25 mouse cellular contexts compared by ENCODE assay signal in the genomic region with DNA sequence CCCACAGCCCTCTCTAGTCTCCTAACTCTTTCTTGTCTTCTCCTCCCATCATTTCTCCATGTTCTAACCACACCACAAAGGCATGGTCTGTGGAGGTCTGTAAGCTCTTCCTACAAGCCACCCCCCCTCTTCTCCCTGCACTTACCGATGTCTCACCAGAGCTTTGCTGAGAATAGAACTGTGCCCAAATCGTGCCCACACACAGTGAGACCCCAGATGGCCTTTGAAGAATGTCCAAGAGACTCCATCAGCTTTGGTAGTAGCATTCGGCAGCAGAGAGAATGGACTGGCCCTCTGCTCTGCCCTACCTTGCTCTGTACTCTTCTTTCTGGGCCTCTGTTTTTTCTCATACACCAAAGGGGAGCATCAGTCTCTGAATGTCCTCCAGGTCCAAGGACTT. TPM values are rescaled to one million over a fixed set of nuclear protein-coding genes. Genes with fewer than 3 reads are reported as not detected.
DNase-seq lines count a peak whose midpoint lies in the region; ATAC-seq lines count a peak whose summit lies in the region.
"Had no signal": no experiment of that assay in that cellular context is flagged by ENCODE, and none has a peak within 500 bp of the region (broad histone marks: within the 10 kb centered on the region; RNA-seq: fewer than 3 reads in every experiment).

No protein-coding gene starts in this region.

- H3K4me3 ChIP-seq in heart, embryonic 10.5 days, result no peak overlapping the region
- no peak overlapping the region for H3K4me3 ChIP-seq in heart, embryonic 12.5 days
- no peak overlapping the region for H3K4me3 ChIP-seq in liver, embryonic 12.5 days
- H3K4me3 ChIP-seq in liver, embryonic 15.5 days (replicated peaks), result no peak overlapping the region
- H3K4me3 ChIP-seq: embryonic facial prominence, embryonic 10.5 days; embryonic facial prominence, embryonic 13.5 days; forebrain, embryonic 12.5 days; forebrain, embryonic 15.5 days; heart, adult 2 months; heart, embryonic 13.5 days; hindbrain, embryonic 12.5 days; hindbrain, embryonic 15.5 days had no signal

- H3K36me3 ChIP-seq in heart, embryonic 10.5 days, result no peaks in the 10 kb centered on the region
- no peaks in the 10 kb centered on the region for H3K36me3 ChIP-seq in heart, embryonic 12.5 days
- H3K36me3 ChIP-seq in liver, embryonic 12.5 days, result no peaks in the 10 kb centered on the region
- H3K36me3 ChIP-seq in liver, embryonic 15.5 days (replicated peaks), result no peaks in the 10 kb centered on the region
- H3K36me3 ChIP-seq: embryonic facial prominence, embryonic 10.5 days; embryonic facial prominence, embryonic 13.5 days; forebrain, embryonic 12.5 days; forebrain, embryonic 15.5 days; heart, embryonic 13.5 days; hindbrain, embryonic 12.5 days; hindbrain, embryonic 15.5 days had no signal

- WGBS in heart, embryonic 10.5 days, result 82% methylated on average over 3 of the region's 3 CpGs
- 78% methylated on average over 3 of the region's 3 CpGs for WGBS in heart, embryonic 12.5 days
- 67% methylated on average over 3 of the region's 3 CpGs for WGBS in liver, embryonic 12.5 days (ENCODE audit: insufficient replicate concordance)
- WGBS in liver, embryonic 15.5 days (ENCODE audit: insufficient replicate concordance), result 67% methylated on average over 3 of the region's 3 CpGs

- no peaks in the 10 kb centered on the region for H3K4me1 ChIP-seq in heart, embryonic 10.5 days
- no peaks in the 10 kb centered on the region for H3K4me1 ChIP-seq in heart, embryonic 12.5 days (replicated peaks)
- H3K4me1 ChIP-seq in liver, embryonic 12.5 days, result peaks cover 70% of the 10 kb centered on the region
- peaks cover 70% of the 10 kb centered on the region for H3K4me1 ChIP-seq in liver, embryonic 15.5 days (replicated peaks)
- H3K4me1 ChIP-seq: embryonic facial prominence, embryonic 10.5 days; embryonic facial prominence, embryonic 13.5 days; forebrain, embryonic 12.5 days; forebrain, embryonic 15.5 days; heart, embryonic 13.5 days; hindbrain, embryonic 12.5 days; hindbrain, embryonic 15.5 days had no signal

- no peaks in the 10 kb centered on the region for H3K27me3 ChIP-seq in heart, embryonic 10.5 days (ENCODE audit: insufficient read depth, poor library complexity, severe bottlenecking)
- no peaks in the 10 kb centered on the region for H3K27me3 ChIP-seq in heart, embryonic 12.5 days (replicated peaks)
- H3K27me3 ChIP-seq in liver, embryonic 12.5 days (replicated peaks), result no peaks in the 10 kb centered on the region
- H3K27me3 ChIP-seq in liver, embryonic 15.5 days, result no peaks in the 10 kb centered on the region
- H3K27me3 ChIP-seq: embryonic facial prominence, embryonic 13.5 days; forebrain, embryonic 12.5 days; forebrain, embryonic 15.5 days; heart, embryonic 13.5 days; hindbrain, embryonic 12.5 days; hindbrain, embryonic 15.5 days; Patski had no signal

- no peaks in the 10 kb centered on the region for H3K9me3 ChIP-seq in heart, embryonic 10.5 days
- H3K9me3 ChIP-seq in heart, embryonic 12.5 days (replicated peaks), result no peaks in the 10 kb centered on the region
- no peaks in the 10 kb centered on the region for H3K9me3 ChIP-seq in liver, embryonic 12.5 days (replicated peaks)
- H3K9me3 ChIP-seq in liver, embryonic 15.5 days (replicated peaks), result no peaks in the 10 kb centered on the region
- H3K9me3 ChIP-seq: embryonic facial prominence, embryonic 10.5 days; embryonic facial prominence, embryonic 13.5 days; forebrain, embryonic 12.5 days; forebrain, embryonic 15.5 days; heart, embryonic 13.5 days; hindbrain, embryonic 12.5 days; hindbrain, embryonic 15.5 days had no signal

- H3K4me2 ChIP-seq in heart, embryonic 12.5 days, result no peak overlapping the region
- H3K4me2 ChIP-seq in liver, embryonic 12.5 days, result peak overlapping the region; percentile 54
- H3K4me2 ChIP-seq in liver, embryonic 15.5 days, result peak overlapping the region; percentile 66
- H3K4me2 ChIP-seq: embryonic facial prominence, embryonic 13.5 days; forebrain, embryonic 12.5 days; forebrain, embryonic 15.5 days; heart, embryonic 13.5 days; hindbrain, embryonic 12.5 days; hindbrain, embryonic 15.5 days had no signal

- H3K9ac ChIP-seq in heart, embryonic 12.5 days, result no peak overlapping the region
- H3K9ac ChIP-seq in liver, embryonic 12.5 days, result peak overlapping the region; percentile 58
- H3K9ac ChIP-seq in liver, embryonic 15.5 days, result peak overlapping the region; percentile 62
- H3K9ac ChIP-seq: embryonic facial prominence, embryonic 13.5 days; forebrain, embryonic 12.5 days; forebrain, embryonic 15.5 days; heart, embryonic 13.5 days; hindbrain, embryonic 12.5 days; hindbrain, embryonic 15.5 days had no signal

- H3K27ac ChIP-seq in heart, embryonic 10.5 days, result peak overlapping the region; percentile 59; the same call in 1 of the 2 replicates
- no peak overlapping the region; the same call in 1 of the 2 replicates for H3K27ac ChIP-seq in heart, embryonic 12.5 days (ENCODE audit: poor library complexity, severe bottlenecking)
- H3K27ac ChIP-seq in liver, embryonic 12.5 days, result peak overlapping the region; percentile 97
- peak overlapping the region; percentile 99 for H3K27ac ChIP-seq in liver, embryonic 15.5 days (replicated peaks)
- H3K27ac ChIP-seq: embryonic facial prominence, embryonic 10.5 days; embryonic facial prominence, embryonic 13.5 days; forebrain, embryonic 12.5 days; forebrain, embryonic 15.5 days; heart, adult 2 months; heart, embryonic 13.5 days; hindbrain, embryonic 12.5 days; hindbrain, embryonic 15.5 days had no signal

- ATAC-seq in cerebellum, adult (ENCODE audit: insufficient number of reproducible peaks, low FRiP score, low TSS enrichment), result no peak
- no peak for ATAC-seq in heart, embryonic 12.5 days (ENCODE audit: insufficient number of reproducible peaks, low FRiP score)
- no peak for ATAC-seq in liver, embryonic 12.5 days
- no peak for ATAC-seq in liver, embryonic 15.5 days (ENCODE audit: insufficient read depth)
- ATAC-seq: forebrain, embryonic 15.5 days; intestine, postnatal 0 days; Patski had no signal

- peak; percentile 57 to 69 for DNase-seq in cerebellum, postnatal 10 days
- no peak for DNase-seq in heart, embryonic 10.5 days (ENCODE audit: low spot score)
- no peak for DNase-seq in adipocyte (ENCODE audit: low spot score)
- DNase-seq in Muller cell, postnatal 12 days (ENCODE audit: inconsistent ontology term), result no peak
- DNase-seq: adrenal gland, adult 2 months; adrenal gland, postnatal 14 days; cerebellum, adult 11-12 months; cerebellum, adult 8-10 months; cerebellum, postnatal 25 days; embryo, embryonic 11 days; gastrocnemius, postnatal 36 days; heart, adult 2 months had no signal

RNA-seq across cellular contexts. Expression of gene Trim59, which starts 11.3 kb away (rescaled TPM):
- 105 and 122 TPM in 2 replicates for polyA plus RNA-seq in heart, embryonic 10.5 days (2016; fragmentation: Nextera tagmentation; extraction: Ambion mirVana)
- 100 and 105 TPM in 2 replicates for polyA plus RNA-seq in heart, embryonic 12.5 days (2016; fragmentation: Nextera tagmentation; extraction: Ambion mirVana)
- 162 and 164 TPM in 2 replicates for polyA plus RNA-seq in liver, embryonic 12.5 days (2016; fragmentation: Nextera tagmentation; extraction: Ambion mirVana)
- polyA plus RNA-seq in liver, embryonic 15.5 days (2015; fragmentation: Nextera tagmentation; extraction: Ambion mirVana), result 143 and 145 TPM in 2 replicates

RNA-seq across cellular contexts. Expression of gene Smc4, which starts 51.3 kb away (rescaled TPM):
- 156 and 161 TPM in 2 replicates for polyA plus RNA-seq in heart, embryonic 10.5 days (2016; fragmentation: Nextera tagmentation; extraction: Ambion mirVana)
- 177 TPM in 2 replicates for polyA plus RNA-seq in heart, embryonic 12.5 days (2016; fragmentation: Nextera tagmentation; extraction: Ambion mirVana)
- 178 and 181 TPM in 2 replicates for polyA plus RNA-seq in liver, embryonic 12.5 days (2016; fragmentation: Nextera tagmentation; extraction: Ambion mirVana)
- polyA plus RNA-seq in liver, embryonic 15.5 days (2015; fragmentation: Nextera tagmentation; extraction: Ambion mirVana), result 131 and 146 TPM in 2 replicates

RNA-seq across cellular contexts. Expression of gene Ift80, which starts 51.5 kb away (rescaled TPM):
- polyA plus RNA-seq in heart, embryonic 10.5 days (2016; fragmentation: Nextera tagmentation; extraction: Ambion mirVana), result 8.1 and 9.6 TPM in 2 replicates
- polyA plus RNA-seq in heart, embryonic 12.5 days (2016; fragmentation: Nextera tagmentation; extraction: Ambion mirVana), result 9.0 and 10.0 TPM in 2 replicates
- 6.8 and 7.1 TPM in 2 replicates for polyA plus RNA-seq in liver, embryonic 12.5 days (2016; fragmentation: Nextera tagmentation; extraction: Ambion mirVana)
- polyA plus RNA-seq in liver, embryonic 15.5 days (2015; fragmentation: Nextera tagmentation; extraction: Ambion mirVana), result 5.6 and 6.0 TPM in 2 replicates

Comparison
In these comparisons a context has a peak if more than half of its experiments do, and no peak if none do; other contexts are left out.
1. DNase-seq: peak in cerebellum, postnatal 10 days (2 of 2); none in heart, embryonic 10.5 days (single experiment), adipocyte (single experiment) and Muller cell, postnatal 12 days (single experiment).